ENCODE assay signal across 27 mouse cellular contexts in genomic region chr13:67833137-67833536, GRCm38 (mm10). TPM values are rescaled to one million over a fixed set of nuclear protein-coding genes. Genes with fewer than 3 reads are reported as not detected.
DNase-seq lines count a peak whose midpoint lies in the region; ATAC-seq and TF ChIP-seq lines count a peak whose summit lies in the region.
"Not testable (repeated sequence)": the region's sequence is repeated elsewhere in the genome, so short reads cannot be mapped to it uniquely, and the experiment has no call there.
"Had no signal": no experiment of that assay in that cellular context is flagged by ENCODE, and none has a peak within 500 bp of the region (broad histone marks: within the 10 kb centered on the region; RNA-seq: fewer than 3 reads in every experiment).

No protein-coding gene starts in this region.

- not testable (repeated sequence) for H3K4me1 ChIP-seq in ES-Bruce4 (ENCODE audit: control insufficient read depth, insufficient read depth, low read length); heart, postnatal 0 days (ENCODE audit: control insufficient read depth, insufficient read depth); intestine, postnatal 0 days (replicated peaks; ENCODE audit: control insufficient read depth, insufficient read depth, low read length); liver, postnatal 0 days (ENCODE audit: insufficient read depth); neural tube, embryonic 14.5 days (ENCODE audit: control insufficient read depth, insufficient read depth, low read length)

- not testable (repeated sequence) for H3K4me3 ChIP-seq in ES-Bruce4 (ENCODE audit: low read depth, low read length); heart, postnatal 0 days (ENCODE audit: low read depth, low read length); intestine, postnatal 0 days (ENCODE audit: low read depth, low read length); layer of hippocampus, adult 2 months; liver, postnatal 0 days (ENCODE audit: low read depth, low read length); neural tube, embryonic 14.5 days (ENCODE audit: low read depth, low read length)

- not testable (repeated sequence) for H3K27me3 ChIP-seq in ES-Bruce4 (ENCODE audit: control insufficient read depth, insufficient read depth, low read length, poor library complexity, severe bottlenecking); heart, postnatal 0 days (ENCODE audit: control insufficient read depth, insufficient read depth, low read length); intestine, postnatal 0 days (replicated peaks; ENCODE audit: control insufficient read depth, insufficient read depth, low read length); liver, postnatal 0 days (ENCODE audit: insufficient read depth, low read length); neural tube, embryonic 14.5 days (ENCODE audit: control insufficient read depth, insufficient read depth, low read length)

- not testable (repeated sequence) for H3K4me2 ChIP-seq in heart, postnatal 0 days (ENCODE audit: low read depth, low read length); intestine, postnatal 0 days (replicated peaks; ENCODE audit: low read depth); liver, postnatal 0 days (ENCODE audit: low read depth, low read length); neural tube, embryonic 14.5 days (ENCODE audit: low read depth, low read length)

- H3K27ac ChIP-seq in ES-Bruce4 (ENCODE audit: insufficient read depth, low read length); heart, postnatal 0 days (ENCODE audit: low read depth); intestine, postnatal 0 days (ENCODE audit: low read depth, low read length); layer of hippocampus, adult 2 months; liver, postnatal 0 days (ENCODE audit: low read depth); neural tube, embryonic 14.5 days (ENCODE audit: low read depth, low read length): not testable (repeated sequence)

- H3K36me3 ChIP-seq in ES-Bruce4 (ENCODE audit: control insufficient read depth, insufficient read depth, low read length, poor library complexity, severe bottlenecking); heart, postnatal 0 days (replicated peaks; ENCODE audit: control insufficient read depth, insufficient read depth, low read length); intestine, postnatal 0 days (ENCODE audit: control insufficient read depth, insufficient read depth); liver, postnatal 0 days (replicated peaks; ENCODE audit: insufficient read depth, low read length); neural tube, embryonic 14.5 days (ENCODE audit: control insufficient read depth, insufficient read depth, low read length): not testable (repeated sequence)

- not testable (repeated sequence) for ATAC-seq in heart, postnatal 0 days (ENCODE audit: insufficient read depth, low read depth); intestine, postnatal 0 days; liver, postnatal 0 days
- 0 out of 2 replicates have a peak, but pooled peaks have one; percentile 38 for ATAC-seq in megakaryocyte progenitor cell, adult 5-6 weeks (replicated peaks; ENCODE audit: poor library complexity)
- ATAC-seq in neural tube, embryonic 14.5 days (ENCODE audit: low read depth) = peak; percentile 49; the same call in 1 of the 2 replicates

- not testable (repeated sequence) for H3K9ac ChIP-seq in ES-Bruce4 (ENCODE audit: low read depth, poor library complexity, severe bottlenecking); heart, postnatal 0 days (replicated peaks; ENCODE audit: low read depth, low read length); intestine, postnatal 0 days (ENCODE audit: low read depth, low read length); liver, postnatal 0 days (replicated peaks); neural tube, embryonic 14.5 days (replicated peaks; ENCODE audit: low read depth, low read length)

- not testable (repeated sequence) for H3K9me3 ChIP-seq in ES-Bruce4 (replicated peaks; ENCODE audit: control insufficient read depth, insufficient read depth, low read length, poor library complexity, severe bottlenecking); heart, postnatal 0 days (replicated peaks; ENCODE audit: control insufficient read depth, low read length); intestine, postnatal 0 days (ENCODE audit: control insufficient read depth); liver, postnatal 0 days (ENCODE audit: low read length); neural tube, embryonic 14.5 days (ENCODE audit: control insufficient read depth, low read length)

- TF ChIP-seq POLR2A in ES-Bruce4 (IDR thresholded peaks at IDR 0.05; ENCODE audit: insufficient read depth, low read length) = not testable (repeated sequence)

- peak; percentile 6 for TF ChIP-seq CTCF in ES-Bruce4 (IDR thresholded peaks at IDR 0.05; ENCODE audit: low read depth, low read length)
- peak; percentile 26 for TF ChIP-seq CTCF in heart, postnatal 0 days (IDR thresholded peaks at IDR 0.05; ENCODE audit: low read depth)
- peak; percentile 58 for TF ChIP-seq CTCF in intestine, postnatal 0 days (IDR thresholded peaks at IDR 0.05; ENCODE audit: low read depth)
- TF ChIP-seq CTCF in layer of hippocampus, adult 2 months (conservative IDR thresholded peaks at IDR 0.05) = peak; percentile 50
- TF ChIP-seq CTCF in liver, postnatal 0 days (IDR thresholded peaks at IDR 0.05; ENCODE audit: low read depth) = peak; percentile 44

- not testable (repeated sequence) for DNase-seq in heart, postnatal 0 days (ENCODE audit: low spot score); layer of hippocampus, adult 2 months (ENCODE audit: low spot score in 2 of 2); liver, postnatal 0 days

- not testable (repeated sequence) for TF ChIP-seq EP300 in ES-Bruce4 (IDR thresholded peaks at IDR 0.05; ENCODE audit: insufficient read depth, low read depth, low read length); heart, postnatal 0 days (IDR thresholded peaks at IDR 0.05; ENCODE audit: low read depth); liver, postnatal 0 days (IDR thresholded peaks at IDR 0.05; ENCODE audit: low read depth)

RNA-seq across cellular contexts. Expression of gene Gm10037, which starts 2.2 kb away (rescaled TPM):
- 5.4 and 8.5 TPM in 2 replicates for polyA plus RNA-seq in ES-Bruce4 (2011; ENCODE audit: insufficient read depth, insufficient read length, low read depth, missing spikeins)
- total RNA-seq in heart, postnatal 0 days (2014; rRNA removed; ENCODE audit: low replicate concordance) = not detected in 2 replicates
- polyA plus RNA-seq in heart, postnatal 0 days (2015; fragmentation: Nextera tagmentation; extraction: Ambion mirVana) = 0.67 and 0.97 TPM in 2 replicates
- polyA plus RNA-seq in intestine, postnatal 0 days (2015; fragmentation: Nextera tagmentation; extraction: Ambion mirVana) = 0.47 TPM in 1 of 2 replicates, not detected in the other
- 10 to 100 TPM; 10.9 to 14.6 TPM for total RNA-seq in layer of hippocampus, adult 2 months (2021)
- polyA plus RNA-seq in liver, postnatal 0 days (2015; fragmentation: Nextera tagmentation; extraction: Ambion mirVana) = 0.21 TPM in 2 replicates
- 2.8 TPM in 1 of 2 replicates, not detected in the other for total RNA-seq in megakaryocyte progenitor cell, adult 5-6 weeks (2015)
- 4.9 TPM in 1 of 2 replicates, not detected in the other for total RNA-seq in megakaryocyte progenitor cell, adult 5-6 weeks (2017)
- 6.9 and 8.3 TPM in 2 replicates for polyA plus RNA-seq in neural tube, embryonic 14.5 days (2014; fragmentation: Nextera tagmentation; extraction: Ambion mirVana)
- total RNA-seq: gastrocnemius, postnatal 10 days; granulocyte monocyte progenitor cell, adult 5-6 weeks had no signal
- polyA plus RNA-seq: erythroblast, embryonic 14.5 days had no signal

RNA-seq across cellular contexts. Expression of gene Zfp273, which starts 19.6 kb away (rescaled TPM):
- 4.8 and 5.5 TPM in 2 replicates for polyA plus RNA-seq in ES-Bruce4 (2011; ENCODE audit: insufficient read depth, insufficient read length, low read depth, missing spikeins)
- 0.85 and 2.5 TPM in 2 replicates for total RNA-seq in heart, postnatal 0 days (2014; rRNA removed; ENCODE audit: low replicate concordance)
- 3.2 and 3.3 TPM in 2 replicates for polyA plus RNA-seq in heart, postnatal 0 days (2015; fragmentation: Nextera tagmentation; extraction: Ambion mirVana)
- polyA plus RNA-seq in intestine, postnatal 0 days (2015; fragmentation: Nextera tagmentation; extraction: Ambion mirVana) = 2.3 and 2.8 TPM in 2 replicates
- 1 to 10 TPM; 8.2 to 9.4 TPM for total RNA-seq in layer of hippocampus, adult 2 months (2021)
- polyA plus RNA-seq in liver, postnatal 0 days (2015; fragmentation: Nextera tagmentation; extraction: Ambion mirVana) = 0.96 and 1.3 TPM in 2 replicates
- total RNA-seq in megakaryocyte progenitor cell, adult 5-6 weeks (2015) = 5.9 and 7.1 TPM in 2 replicates
- 6.0 and 8.8 TPM in 2 replicates for total RNA-seq in megakaryocyte progenitor cell, adult 5-6 weeks (2017)
- polyA plus RNA-seq in neural tube, embryonic 14.5 days (2014; fragmentation: Nextera tagmentation; extraction: Ambion mirVana) = 13.1 and 14.2 TPM in 2 replicates
- polyA plus RNA-seq: erythroblast, embryonic 14.5 days had no signal

RNA-seq across cellular contexts. Expression of gene BC048507, which starts 30.0 kb away (rescaled TPM):
- not detected in 2 replicates for polyA plus RNA-seq in ES-Bruce4 (2011; ENCODE audit: insufficient read depth, insufficient read length, low read depth, missing spikeins)
- not detected in 2 replicates for total RNA-seq in heart, postnatal 0 days (2014; rRNA removed; ENCODE audit: low replicate concordance)
- polyA plus RNA-seq in heart, postnatal 0 days (2015; fragmentation: Nextera tagmentation; extraction: Ambion mirVana) = not detected in 2 replicates
- polyA plus RNA-seq in intestine, postnatal 0 days (2015; fragmentation: Nextera tagmentation; extraction: Ambion mirVana) = not detected in 2 replicates
- total RNA-seq in layer of hippocampus, adult 2 months (2021) = not detected
- not detected in 2 replicates for polyA plus RNA-seq in liver, postnatal 0 days (2015; fragmentation: Nextera tagmentation; extraction: Ambion mirVana)
- total RNA-seq in megakaryocyte progenitor cell, adult 5-6 weeks (2015) = not detected in 2 replicates
- not detected in 2 replicates for total RNA-seq in megakaryocyte progenitor cell, adult 5-6 weeks (2017)
- polyA plus RNA-seq in neural tube, embryonic 14.5 days (2014; fragmentation: Nextera tagmentation; extraction: Ambion mirVana) = 0.49 TPM in 1 of 2 replicates, not detected in the other
- total RNA-seq: adrenal gland, adult 8-10 months; adrenal gland, postnatal 25 days; ES-E14; gastrocnemius, adult 18-20 months; gastrocnemius, postnatal 10 days; gastrocnemius, postnatal 36 days; granulocyte monocyte progenitor cell, adult 5-6 weeks; heart, postnatal 10 days; heart, postnatal 36 days had no signal
- polyA plus RNA-seq: activated CD4-positive, CD25-positive, alpha-beta regulatory T cell, adult 4 months; brain, embryonic 14.5 days; embryonic facial prominence, embryonic 10.5 days; embryonic facial prominence, embryonic 13.5 days; erythroblast, embryonic 14.5 days; forebrain, embryonic 12.5 days; forebrain, embryonic 15.5 days; heart, embryonic 11.5 days; heart, embryonic 14.5 days; hindbrain, embryonic 10.5 days; hindbrain, embryonic 14.5 days had no signal

RNA-seq across cellular contexts. Expression of gene Zfp493, which starts 53.6 kb away (rescaled TPM):
- polyA plus RNA-seq in ES-Bruce4 (2011; ENCODE audit: insufficient read depth, insufficient read length, low read depth, missing spikeins) = 15.5 and 16.6 TPM in 2 replicates
- not detected in 2 replicates for total RNA-seq in heart, postnatal 0 days (2014; rRNA removed; ENCODE audit: low replicate concordance)
- polyA plus RNA-seq in heart, postnatal 0 days (2015; fragmentation: Nextera tagmentation; extraction: Ambion mirVana) = 0.25 and 0.33 TPM in 2 replicates
- 0.50 and 0.70 TPM in 2 replicates for polyA plus RNA-seq in intestine, postnatal 0 days (2015; fragmentation: Nextera tagmentation; extraction: Ambion mirVana)
- total RNA-seq in layer of hippocampus, adult 2 months (2021) = 1 to 10 TPM; 2.9 to 5.3 TPM
- polyA plus RNA-seq in liver, postnatal 0 days (2015; fragmentation: Nextera tagmentation; extraction: Ambion mirVana) = 0.22 and 0.36 TPM in 2 replicates
- 3.6 and 4.4 TPM in 2 replicates for total RNA-seq in megakaryocyte progenitor cell, adult 5-6 weeks (2015)
- total RNA-seq in megakaryocyte progenitor cell, adult 5-6 weeks (2017) = 1.2 and 2.1 TPM in 2 replicates
- polyA plus RNA-seq in neural tube, embryonic 14.5 days (2014; fragmentation: Nextera tagmentation; extraction: Ambion mirVana) = 3.2 and 3.3 TPM in 2 replicates
- polyA plus RNA-seq: erythroblast, embryonic 14.5 days had no signal

Comparison
In these comparisons a context has a peak if more than half of its experiments do, and no peak if none do; other contexts are left out.
1. CTCF ChIP-seq: peak in every context shown above with its lines; median percentile 58 in intestine, postnatal 0 days; 50 in layer of hippocampus, adult 2 months; 44 in liver, postnatal 0 days; 26 in heart, postnatal 0 days; 6 in ES-Bruce4.